28 mouse cellular contexts compared by ENCODE assay signal in the genomic region with DNA sequence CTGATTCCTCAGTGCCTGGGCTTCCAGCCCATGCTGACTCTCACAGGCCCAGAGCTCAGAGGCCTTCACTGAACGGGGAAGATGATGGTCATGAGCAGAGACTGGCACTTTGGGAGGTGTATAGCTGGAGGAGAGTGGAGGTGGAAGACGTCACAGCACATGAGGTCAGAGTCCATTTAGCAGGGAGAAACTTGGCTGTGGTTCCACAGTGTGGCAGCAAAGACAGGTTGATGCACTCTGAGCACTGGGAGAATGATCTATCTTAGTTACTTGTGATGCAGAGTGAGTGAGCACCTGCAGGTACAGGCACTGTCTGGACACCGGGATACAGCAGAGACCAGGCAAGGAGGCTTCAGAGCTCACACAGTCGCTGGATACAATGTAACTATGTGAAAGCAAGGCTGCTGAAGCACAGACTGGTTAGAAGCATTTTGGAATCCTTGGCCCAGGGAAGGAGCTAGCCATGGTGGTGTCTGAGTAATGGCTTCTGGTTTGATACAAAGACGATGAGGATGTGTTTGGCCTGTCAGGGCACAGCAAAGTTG. TPM values are rescaled to one million over a fixed set of nuclear protein-coding genes. Genes with fewer than 3 reads are reported as not detected.
DNase-seq lines count a peak whose midpoint lies in the region; ATAC-seq lines count a peak whose summit lies in the region.
"Had no signal": no experiment of that assay in that cellular context is flagged by ENCODE, and none has a peak within 500 bp of the region (broad histone marks: within the 10 kb centered on the region; RNA-seq: fewer than 3 reads in every experiment).

No protein-coding gene starts in this region.

- no peaks in the 10 kb centered on the region for H3K9me3 ChIP-seq in heart, embryonic 12.5 days (replicated peaks)
- H3K9me3 ChIP-seq: embryonic facial prominence, embryonic 12.5 days; embryonic facial prominence, embryonic 15.5 days; forebrain, embryonic 12.5 days; hindbrain, embryonic 13.5 days had no signal

- H3K36me3 ChIP-seq in heart, embryonic 12.5 days = no peaks in the 10 kb centered on the region
- H3K36me3 ChIP-seq: embryonic facial prominence, embryonic 12.5 days; embryonic facial prominence, embryonic 15.5 days; forebrain, embryonic 12.5 days; G1E; hindbrain, embryonic 13.5 days had no signal

- H3K4me2 ChIP-seq in heart, embryonic 12.5 days = no peak overlapping the region
- H3K4me2 ChIP-seq: embryonic facial prominence, embryonic 12.5 days; embryonic facial prominence, embryonic 15.5 days; forebrain, embryonic 12.5 days; hindbrain, embryonic 13.5 days had no signal

- no peak overlapping the region for H3K27ac ChIP-seq in heart, embryonic 12.5 days (ENCODE audit: poor library complexity, severe bottlenecking)
- H3K27ac ChIP-seq: embryonic facial prominence, embryonic 12.5 days; embryonic facial prominence, embryonic 15.5 days; forebrain, embryonic 12.5 days; hindbrain, embryonic 13.5 days had no signal

- H3K27me3 ChIP-seq in heart, embryonic 12.5 days (replicated peaks) = no peaks in the 10 kb centered on the region
- H3K27me3 ChIP-seq: embryonic facial prominence, embryonic 12.5 days; embryonic facial prominence, embryonic 15.5 days; Patski had no signal

- ATAC-seq in heart, embryonic 12.5 days (ENCODE audit: insufficient number of reproducible peaks, low FRiP score) = no peak
- ATAC-seq: forebrain, embryonic 16.5 days; Patski had no signal

- peak; percentile 71 for DNase-seq in heart, adult 11 months
- DNase-seq in kidney, adult 18-20 months = peak; percentile 6
- DNase-seq in kidney, postnatal 14 days = no peak
- DNase-seq in kidney, adult 9 months = peak; percentile 31
- no peak for DNase-seq in kidney, postnatal 10 days
- peak; percentile 29 for DNase-seq in testis, postnatal 10 days (ENCODE audit: low spot score)
- no peak for DNase-seq in adrenal gland, postnatal 36 days
- DNase-seq: adrenal gland, postnatal 10 days; B cell, adult 2 months; cerebellum, adult 11 months; cerebellum, adult 2 months; cerebellum, adult 9-11 months; cerebellum, postnatal 25 days; gastrocnemius, postnatal 10 days; gastrocnemius, postnatal 36 days had no signal

- WGBS in heart, embryonic 12.5 days = 73% methylated on average over 5 of the region's 5 CpGs

- H3K9ac ChIP-seq in heart, embryonic 12.5 days = no peak overlapping the region
- H3K9ac ChIP-seq: embryonic facial prominence, embryonic 12.5 days; embryonic facial prominence, embryonic 15.5 days; forebrain, embryonic 12.5 days had no signal

- peaks cover 7% of the 10 kb centered on the region for H3K4me1 ChIP-seq in heart, embryonic 12.5 days (replicated peaks)
- H3K4me1 ChIP-seq: embryonic facial prominence, embryonic 12.5 days; embryonic facial prominence, embryonic 15.5 days; forebrain, embryonic 12.5 days had no signal

- no peak overlapping the region for H3K4me3 ChIP-seq in heart, embryonic 12.5 days
- H3K4me3 ChIP-seq: embryonic facial prominence, embryonic 12.5 days; embryonic facial prominence, embryonic 15.5 days; forebrain, embryonic 12.5 days; hindbrain, embryonic 13.5 days had no signal

RNA-seq across cellular contexts. Expression of a gene that starts 45.9 kb away (rescaled TPM):
- polyA plus RNA-seq in heart, embryonic 12.5 days (2016; fragmentation: Nextera tagmentation; extraction: Ambion mirVana) = not detected in 2 replicates
- total RNA-seq in adrenal gland, postnatal 36 days (2021) = 1 to 10 TPM; 2.9 to 4.4 TPM
- total RNA-seq: CH12.LX; common myeloid progenitor, adult 5-6 weeks; granulocyte monocyte progenitor cell, adult 5-6 weeks; hematopoietic stem cell, adult 5-6 weeks had no signal
- polyA plus RNA-seq: G1E; heart, embryonic 14.5 days had no signal

Comparison
In these comparisons a context has a peak if more than half of its experiments do, and no peak if none do; other contexts are left out.
1. DNase-seq: peak in heart, adult 11 months (single experiment), kidney, adult 18-20 months (single experiment), kidney, adult 9 months (single experiment) and testis, postnatal 10 days (single experiment); none in kidney, postnatal 14 days (single experiment), kidney, postnatal 10 days (single experiment) and adrenal gland, postnatal 36 days (0 of 2).